Mouse (Mus musculus): ENCODE results near the gene Ank2. TPM values are rescaled to one million over a fixed set of nuclear protein-coding genes. Genes with fewer than 3 reads are reported as not detected.
A peak's percentile ranks its signal among the peaks of the same experiment; 100 is the strongest.

The Ank2 gene
- polyA plus RNA-seq, 1 experiment from 2014 or later, result 47.1 TPM

MicroRNAs within 50 kb of the gene (microRNA counts, 519-probe panel; counts per million panel counts)
- microRNA mmu-miR-302a (460 counts per million, percentile 65 among the panel's probes with 10 or more counts), microRNA mmu-miR-302b (460 counts per million, percentile 65 among the panel's probes with 10 or more counts), microRNA mmu-miR-302c (460 counts per million, percentile 65 among the panel's probes with 10 or more counts), microRNA mmu-miR-302d (2,804 counts per million, percentile 70 among the panel's probes with 10 or more counts), microRNA mmu-miR-367 (1,609 counts per million, percentile 66 among the panel's probes with 10 or more counts)

Small RNAs within 50 kb of the gene (microRNA-seq; reads per million reads assigned to microRNA genes)
- gene Gm44494, result not detected
- gene Mir302a, result 572 reads per million, percentile 71 among the genes with 10 or more reads in this experiment
- 405 reads per million, percentile 67 among the genes with 10 or more reads in this experiment for gene Mir302b
- gene Mir302c, result 67.3 reads per million, percentile 46 among the genes with 10 or more reads in this experiment
- 500 reads per million, percentile 69 among the genes with 10 or more reads in this experiment for gene Mir302d
- gene Mir367, result 0.73 reads per million

Other genes with a start within 250 kb of the Ank2 start
- 66.0 and 67.2 TPM in 2 replicates for gene Larp7, start 54.0 kb upstream of the Ank2 start, polyA plus RNA-seq (2016; fragmentation: Nextera tagmentation; extraction: Ambion mirVana)
- gene Zgrf1, start 54.1 kb upstream of the Ank2 start, polyA plus RNA-seq (2016; fragmentation: Nextera tagmentation; extraction: Ambion mirVana), result 13.8 and 16.1 TPM in 2 replicates
- gene Neurog2, start 133.8 kb upstream of the Ank2 start, polyA plus RNA-seq (2016; fragmentation: Nextera tagmentation; extraction: Ambion mirVana), result 3.9 and 5.2 TPM in 2 replicates